Mouse (Mus musculus) liver, postnatal 0 days (tissue): ENCODE data around the gene Twistnb. TPM values are rescaled to one million over a fixed set of nuclear protein-coding genes. Genes with fewer than 3 reads are reported as not detected.
A peak's percentile ranks its signal among the peaks of the same experiment; 100 is the strongest.

Experiments
- ATAC-seq: fragments of 200-750 bp; cut with Nextera tagmentation; 2 replicates; pipeline ENCODE4 v1.8.0; 2017; ENCODE audit warnings: mild to moderate bottlenecking, moderate library complexity
- DNase-seq: peaks from one replicate; pipeline ENCODE4 v3.0.0-alpha.2; 2016
- H3K27ac ChIP-seq: fragments of 300-500 bp; sonication (generic); 2 replicates; pipeline ENCODE4 v1.5.1; 2014; ENCODE audit warnings: antibody characterized with exemption, moderate library complexity, mild to moderate bottlenecking, low read depth
- H3K27me3 ChIP-seq: fragments of 300-500 bp; sonication (generic); 2 replicates; pipeline ENCODE4 v1.6.1; 2014; ENCODE audit warnings: low read length, control low read depth, mixed read lengths; ENCODE audit not compliant: insufficient read depth
- H3K36me3 ChIP-seq: fragments of 300-500 bp; sonication (generic); replicated peaks from 2 replicates; pipeline ENCODE4 v1.6.1; 2014; ENCODE audit warnings: mild to moderate bottlenecking, control low read depth, low read length, moderate library complexity, mixed read lengths; ENCODE audit not compliant: insufficient read depth
- H3K4me1 ChIP-seq: fragments of 300-500 bp; sonication (generic); 2 replicates; pipeline ENCODE4 v1.6.1; 2014; ENCODE audit warnings: antibody characterized with exemption, mild to moderate bottlenecking, control low read depth; ENCODE audit not compliant: insufficient read depth
- H3K4me2 ChIP-seq: fragments of 300-500 bp; sonication (generic); 2 replicates; pipeline ENCODE4 v1.6.1; 2014; ENCODE audit warnings: low read depth, mild to moderate bottlenecking, low read length, moderate library complexity, mixed read lengths
- H3K4me3 ChIP-seq: fragments of 300-500 bp; sonication (generic); 2 replicates; pipeline ENCODE4 v1.5.1; 2014; ENCODE audit warnings: low read depth, low read length
- H3K9ac ChIP-seq: fragments of 300-500 bp; sonication (generic); replicated peaks from 2 replicates; pipeline ENCODE4 v1.6.1; 2014; ENCODE audit warnings: mild to moderate bottlenecking, moderate library complexity
- H3K9me3 ChIP-seq: fragments of 300-500 bp; sonication (generic); 2 replicates; pipeline ENCODE4 v1.6.1; 2016; ENCODE audit warnings: mild to moderate bottlenecking, control low read depth, low read length, mixed read lengths
- CTCF ChIP-seq: sonication (generic); IDR thresholded peaks from 2 replicates; pipeline ENCODE4 v1.5.1; 2016; ENCODE audit warnings: antibody characterized with exemption, low read depth
- EP300 ChIP-seq: IDR thresholded peaks from 2 replicates; pipeline ENCODE4 v1.6.1; 2016; ENCODE audit warnings: antibody characterized with exemption, low read depth, mild to moderate bottlenecking
- WGBS: fragments of 180-500 bp; shearing (Covaris S2); extraction: QIAGEN DNeasy Blood & Tissue Kit; methylation state at CpG from one replicate; pipeline ENCODE4 v1.1.7; 2014; ENCODE audit not compliant: insufficient replicate concordance; 5-methylcytosine and 5-hydroxymethylcytosine counted together
- polyA plus RNA-seq: library from polyadenylated mRNA; unstranded; fragments of >200 nt; fragmentation: Nextera tagmentation; extraction: Ambion mirVana; gene quantifications from 2 replicates; pipeline ENCODE4 v1.2.1, GENCODE M21; 2015

The Twistnb gene
- polyA plus RNA-seq: 48.2 and 51.8 TPM in 2 replicates

DNA sequence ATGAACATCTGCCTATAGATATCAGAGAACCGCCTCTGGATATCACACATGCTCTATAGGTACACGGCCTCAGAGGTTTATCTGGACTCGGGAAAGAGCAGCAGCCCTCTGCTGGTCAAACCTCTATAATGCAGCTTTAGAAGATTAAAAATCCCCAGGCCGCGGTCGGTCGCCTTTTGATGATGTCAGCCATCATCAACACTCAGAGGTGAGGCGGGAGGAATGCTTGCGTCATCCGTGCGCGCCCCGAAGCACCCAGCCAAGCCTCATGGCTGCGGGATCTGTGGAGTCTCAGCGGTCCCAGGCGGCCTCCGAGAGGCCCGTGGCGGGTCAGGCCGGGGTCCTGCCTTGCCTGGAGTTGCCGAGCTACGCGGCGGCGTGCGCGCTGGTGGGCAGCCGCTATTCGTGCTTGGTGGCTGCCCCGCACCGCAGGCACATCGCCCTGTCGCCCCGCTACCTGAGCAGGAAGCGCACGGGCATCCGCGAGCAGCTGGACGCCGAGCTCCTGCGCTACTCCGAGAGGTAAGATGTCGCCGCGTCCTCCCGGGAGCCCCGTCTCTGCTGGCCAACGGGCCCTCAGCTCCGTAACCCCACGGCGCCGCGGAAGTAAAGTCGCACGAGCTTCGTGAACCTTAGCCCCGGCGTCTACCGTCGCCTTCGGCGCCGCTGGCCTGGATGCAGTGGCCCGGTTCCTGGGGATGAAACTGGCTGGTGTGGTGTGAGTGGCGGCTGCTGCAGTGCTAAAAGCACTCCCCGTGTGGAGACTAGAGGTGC, at the start of gene Twistnb:
TSS of gene Twistnb (plus strand) at position 249 of the 774 bp plus-strand sequence.
- Histone ChIP-seq H3K36me3 (no peaks in the 10 kb centered on the region; the same call in 1 of the 2 replicates), H3K4me3 (peak within 1 kb of the TSS; percentile 97), H3K4me1 (peaks cover 13% of the 10 kb centered on the region), H3K9me3 (no peaks in the 10 kb centered on the region), H3K4me2 (peak within 1 kb of the TSS; percentile 87), H3K27ac (peak within 1 kb of the TSS; percentile 81), H3K9ac (peak within 1 kb of the TSS; percentile 93), H3K27me3 (no peaks in the 10 kb centered on the region)
- 1% methylated on average over 66 of the region's 66 CpGs for WGBS
- ATAC-seq (peak; percentile 90), DNase-seq (peak; percentile 98)
- TF ChIP-seq EP300 (0 out of 2 replicates have a peak, but pooled peaks have one; percentile 16), CTCF (peak; percentile 88)

DNA sequence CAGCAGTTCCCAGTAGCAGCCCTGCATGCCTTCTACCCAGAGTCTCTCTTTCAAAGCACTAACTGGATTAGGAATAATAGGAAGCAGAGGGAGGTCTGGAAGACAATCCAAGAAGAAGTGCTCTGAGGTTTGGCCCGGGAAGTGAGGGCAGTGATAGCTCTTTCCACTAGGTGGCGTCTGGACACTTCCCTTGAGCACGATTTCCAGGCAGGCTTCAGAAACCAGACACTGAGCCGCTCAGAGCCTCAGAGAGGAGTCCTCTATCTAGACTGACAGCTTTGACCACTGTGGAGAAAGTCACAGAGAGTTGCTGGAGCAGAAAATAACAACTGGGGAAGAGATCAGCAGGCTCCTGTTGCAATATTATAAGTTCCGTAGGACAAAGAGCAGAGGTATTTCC, 40.6 kb upstream of the Twistnb start:
- DNase-seq: peak; percentile 61
- peak; percentile 59 for ATAC-seq
- no peaks in the 10 kb centered on the region for H3K27me3 ChIP-seq

DNA sequence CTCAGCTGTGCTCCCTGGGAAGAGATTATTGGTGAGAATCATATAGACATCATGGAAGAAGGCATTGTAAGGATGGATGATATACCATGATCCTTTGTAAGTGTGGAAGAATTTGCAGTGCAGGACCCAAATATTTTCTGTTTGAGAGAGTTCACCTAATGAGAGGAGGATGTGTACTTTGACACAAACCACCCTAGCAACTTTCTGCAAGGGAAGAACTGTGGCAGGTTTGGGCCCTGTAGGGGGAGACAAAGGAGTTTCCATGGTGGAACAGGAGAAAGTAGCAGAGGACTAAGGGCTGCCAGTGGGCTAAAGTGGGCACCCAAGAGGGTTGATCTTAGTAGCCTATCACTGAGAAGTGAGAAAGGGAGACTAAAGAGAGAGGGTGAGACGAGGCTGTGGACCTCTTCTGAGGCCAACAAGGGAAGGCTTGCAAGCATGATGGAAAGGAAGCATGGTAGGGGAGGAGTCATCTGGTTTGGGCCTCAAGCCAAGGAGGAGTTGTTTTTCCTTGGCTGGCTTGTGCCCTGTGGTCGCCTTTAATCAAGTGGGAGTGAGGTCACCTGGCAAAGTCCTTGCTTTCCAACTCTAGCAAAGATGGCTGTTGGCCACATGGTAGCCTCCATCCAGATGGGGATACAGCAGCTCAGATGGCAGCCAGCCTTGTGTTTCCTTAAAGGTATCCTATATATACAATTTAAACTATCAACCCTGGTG, 38.4 kb upstream of the Twistnb start:
- Histone ChIP-seq H3K9ac (no peak overlapping the region), H3K4me1 (no peaks in the 10 kb centered on the region; the same call in 1 of the 2 replicates), H3K9me3 (no peaks in the 10 kb centered on the region), H3K4me2 (no peak overlapping the region), H3K27ac (no peak overlapping the region), H3K36me3 (no peaks in the 10 kb centered on the region), H3K4me3 (no peak overlapping the region), H3K27me3 (no peaks in the 10 kb centered on the region)
- ATAC-seq: no peak
- TF ChIP-seq CTCF: peak; percentile 23
- TF ChIP-seq EP300: no peak
- DNase-seq: no peak
- WGBS: 38% methylated on average over 2 of the region's 2 CpGs

More for the DNA sequence above, 40.6 kb upstream of the Twistnb start:
- H3K27ac ChIP-seq: no peak overlapping the region
- no peaks in the 10 kb centered on the region for H3K36me3 ChIP-seq
- H3K9me3 ChIP-seq: no peaks in the 10 kb centered on the region
- 17% methylated on average over 5 of the region's 5 CpGs for WGBS
- no peaks in the 10 kb centered on the region for H3K4me1 ChIP-seq
- H3K9ac ChIP-seq: no peak overlapping the region
- TF ChIP-seq CTCF (peak; percentile 92), EP300 (no peak)
- H3K4me2 ChIP-seq: no peak overlapping the region
- no peak overlapping the region for H3K4me3 ChIP-seq

DNA sequence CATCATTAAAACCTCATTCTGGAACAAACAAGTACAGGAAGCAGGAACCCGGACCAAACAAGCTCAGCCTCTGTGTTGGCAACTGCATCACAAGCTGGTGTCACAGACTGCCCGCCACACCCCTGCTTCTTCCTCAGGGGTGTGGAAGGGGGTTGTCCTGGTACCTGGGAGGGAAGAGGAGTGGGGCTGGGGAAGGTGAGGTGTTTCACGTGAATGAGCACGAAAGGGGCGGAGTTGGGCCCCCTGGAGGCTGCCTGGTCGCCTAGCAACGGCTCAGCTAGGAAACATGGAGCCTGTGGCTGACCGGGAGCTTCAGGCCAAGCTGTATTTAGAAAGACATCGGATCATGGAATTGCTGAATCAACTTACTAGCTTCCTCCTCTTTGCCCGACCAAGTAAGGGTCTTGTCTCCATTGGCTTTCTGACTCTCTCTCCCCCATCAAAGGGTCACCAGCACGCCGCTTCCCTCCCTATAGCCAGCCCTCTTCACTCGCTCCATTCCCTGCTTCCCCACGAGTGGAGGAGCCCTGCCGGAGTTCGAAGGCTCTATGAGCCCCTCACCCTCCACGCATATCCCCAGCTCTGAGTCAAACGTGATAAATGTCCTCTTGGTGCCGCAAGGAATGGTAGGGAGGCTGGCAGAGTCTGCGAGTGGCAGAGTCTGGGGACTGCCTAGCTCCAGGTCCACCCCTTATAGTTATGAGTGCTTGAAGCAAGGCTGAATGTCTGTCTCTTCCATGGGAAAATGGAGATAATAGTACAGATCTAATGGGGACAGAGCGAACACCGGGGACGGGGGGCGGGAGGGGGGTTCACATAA, 34.4 kb upstream of the Twistnb start, which contains the start of gene Efcab10:
TSS of gene Efcab10 (plus strand) at position 51 of the 820 bp plus-strand sequence.
- ATAC-seq (no peak), DNase-seq (no peak)
- no peak within 1 kb of the TSS for H3K4me3 ChIP-seq
- H3K27ac ChIP-seq: no peak within 1 kb of the TSS
- no peaks in the 10 kb centered on the region for H3K27me3 ChIP-seq
- no peaks in the 10 kb centered on the region for H3K36me3 ChIP-seq
- TF ChIP-seq CTCF (no peak), EP300 (no peak)
- WGBS: 21% methylated on average over 24 of the region's 24 CpGs
- no peak within 1 kb of the TSS for H3K9ac ChIP-seq
- no peaks in the 10 kb centered on the region; the same call in 1 of the 2 replicates for H3K4me1 ChIP-seq
- no peak within 1 kb of the TSS; the same call in 1 of the 2 replicates for H3K4me2 ChIP-seq
- no peaks in the 10 kb centered on the region for H3K9me3 ChIP-seq

DNA sequence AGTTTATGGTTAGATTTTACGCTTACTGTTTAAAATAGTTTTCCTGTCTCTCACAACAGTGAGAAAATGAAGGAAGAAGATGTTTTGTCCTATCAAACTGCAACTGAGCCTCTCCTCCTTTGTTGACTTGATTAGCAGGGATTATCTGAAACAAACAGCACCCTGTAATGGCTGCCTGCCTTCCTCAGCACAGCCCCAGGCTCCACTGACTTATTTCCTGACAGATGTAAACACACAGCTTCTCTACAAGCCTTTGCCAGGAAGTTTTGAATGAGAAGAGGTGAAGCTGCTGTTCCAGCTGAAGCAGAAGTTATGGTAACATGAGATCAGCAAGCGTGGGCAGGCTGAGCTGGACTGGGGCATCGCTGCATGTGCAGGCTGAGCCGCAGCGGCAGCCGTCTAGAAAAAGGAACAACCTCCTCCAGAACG, 26.2 kb upstream of the Twistnb start:
- H3K27ac ChIP-seq: no peak overlapping the region
- peak overlapping the region; percentile 35; the same call in 1 of the 2 replicates for H3K4me2 ChIP-seq
- no peaks in the 10 kb centered on the region for H3K9me3 ChIP-seq
- 18% methylated on average over 7 of the region's 7 CpGs for WGBS
- DNase-seq (peak; percentile 14), ATAC-seq (no peak)
- H3K36me3 ChIP-seq: no peaks in the 10 kb centered on the region
- no peak for TF ChIP-seq CTCF
- no peak for TF ChIP-seq EP300
- H3K27me3 ChIP-seq: no peaks in the 10 kb centered on the region
- H3K9ac ChIP-seq: no peak overlapping the region
- no peaks in the 10 kb centered on the region for H3K4me1 ChIP-seq
- no peak overlapping the region for H3K4me3 ChIP-seq
